25 mouse cellular contexts compared by ENCODE assay signal in the genomic region with DNA sequence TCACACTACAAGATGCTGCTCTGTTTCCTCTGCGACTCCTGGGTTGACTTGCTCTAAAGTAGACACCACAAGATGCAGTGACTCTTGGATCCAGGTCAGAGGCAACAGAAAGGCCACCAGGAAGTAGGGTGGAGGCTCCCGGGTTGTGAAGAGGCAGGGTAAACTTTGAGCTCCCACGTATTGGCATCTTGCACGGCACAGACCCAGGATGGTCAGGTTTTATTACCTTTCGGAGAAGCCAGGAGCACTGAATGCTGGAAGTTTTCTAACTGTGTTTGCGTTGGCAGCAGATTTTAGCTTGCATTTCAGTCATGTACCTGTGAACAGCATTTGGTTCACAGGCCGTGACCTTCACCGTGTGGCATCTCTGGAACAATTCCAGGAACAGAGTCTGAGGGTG.
DNase-seq lines count a peak whose midpoint lies in the region; ATAC-seq and TF ChIP-seq lines count a peak whose summit lies in the region.
"Had no signal": no experiment of that assay in that cellular context is flagged by ENCODE, and none has a peak within 500 bp of the region (broad histone marks: within the 10 kb centered on the region; RNA-seq: fewer than 3 reads in every experiment).

No protein-coding gene starts in this region.

- H3K4me3 ChIP-seq in kidney, adult 2 months (ENCODE audit: insufficient read depth, low read depth, low read length), result no peak overlapping the region
- peak overlapping the region; percentile 0; the same call in 1 of the 2 replicates for H3K4me3 ChIP-seq in small intestine, adult 2 months (ENCODE audit: low read depth, low read length)
- H3K4me3 ChIP-seq in stomach, postnatal 0 days (ENCODE audit: low read depth, low read length), result no peak overlapping the region
- H3K4me3 ChIP-seq: embryonic facial prominence, embryonic 15.5 days; forebrain, embryonic 15.5 days; heart, embryonic 12.5 days; hindbrain, embryonic 10.5 days; layer of hippocampus, adult 2 months; liver, embryonic 13.5 days; lung, embryonic 15.5 days; midbrain, embryonic 10.5 days; neural tube, embryonic 15.5 days had no signal

- no peak for TF ChIP-seq POLR2A in kidney, adult 2 months (IDR thresholded peaks at IDR 0.05; ENCODE audit: low read depth, low read length)
- TF ChIP-seq POLR2A in small intestine, adult 2 months (IDR thresholded peaks at IDR 0.05; ENCODE audit: low read depth, low read length), result no peak

- no peak for TF ChIP-seq EP300 in stomach, postnatal 0 days (optimal IDR thresholded peaks at IDR 0.05)

- peak; percentile 42 for DNase-seq in kidney, adult 2 months
- no peak for DNase-seq in kidney, postnatal 10 days
- peak; percentile 22 for DNase-seq in lung, postnatal 36 days
- no peak for DNase-seq in lung, postnatal 14 days
- peak; percentile 66 for DNase-seq in stomach, postnatal 0 days (ENCODE audit: low spot score)
- no peak for DNase-seq in left cerebral cortex, adult 8-10 months (ENCODE audit: low spot score in 2 of 2)
- DNase-seq: adrenal gland, postnatal 25 days; cerebellum, adult 9-11 months; gastrocnemius, postnatal 10 days; heart, adult 11 months; heart, postnatal 10 days; liver, embryonic 13.5 days; right cerebral cortex, adult 18-20 months; right cerebral cortex, postnatal 4 days had no signal

- no peaks in the 10 kb centered on the region for H3K9me3 ChIP-seq in stomach, postnatal 0 days (ENCODE audit: control insufficient read depth, low read length)
- H3K9me3 ChIP-seq: embryonic facial prominence, embryonic 15.5 days; forebrain, embryonic 15.5 days; heart, embryonic 12.5 days; hindbrain, embryonic 10.5 days; liver, embryonic 13.5 days; lung, embryonic 15.5 days; midbrain, embryonic 10.5 days; neural tube, embryonic 15.5 days had no signal

- 40% methylated on average over 8 of the region's 8 CpGs for WGBS in kidney, adult 2 months
- 25% methylated on average over 8 of the region's 8 CpGs for WGBS in small intestine, adult 2 months
- WGBS in stomach, postnatal 0 days, result 54% methylated on average over 8 of the region's 8 CpGs

- no peaks in the 10 kb centered on the region for H3K4me1 ChIP-seq in kidney, adult 2 months (ENCODE audit: control insufficient read depth, insufficient read depth, low read length)
- peaks cover 13% of the 10 kb centered on the region; the same call in 1 of the 2 replicates for H3K4me1 ChIP-seq in small intestine, adult 2 months (ENCODE audit: control insufficient read depth, insufficient read depth, insufficient read length, low read length)
- peaks cover 6% of the 10 kb centered on the region; the same call in 1 of the 2 replicates for H3K4me1 ChIP-seq in stomach, postnatal 0 days (replicated peaks; ENCODE audit: control insufficient read depth, insufficient read depth)
- H3K4me1 ChIP-seq: embryonic facial prominence, embryonic 15.5 days; forebrain, embryonic 15.5 days; liver, embryonic 13.5 days; midbrain, embryonic 10.5 days had no signal

- H3K27ac ChIP-seq in kidney, adult 2 months (ENCODE audit: insufficient read depth, low read depth, low read length), result no peak overlapping the region
- H3K27ac ChIP-seq in small intestine, adult 2 months (ENCODE audit: insufficient read depth, low read depth, low read length), result peak overlapping the region; percentile 54
- peak overlapping the region; percentile 61 for H3K27ac ChIP-seq in stomach, postnatal 0 days (replicated peaks)
- H3K27ac ChIP-seq: embryonic facial prominence, embryonic 15.5 days; forebrain, embryonic 15.5 days; hindbrain, embryonic 10.5 days; layer of hippocampus, adult 2 months; liver, embryonic 13.5 days; lung, embryonic 15.5 days; midbrain, embryonic 10.5 days; neural tube, embryonic 15.5 days had no signal

- H3K27me3 ChIP-seq in kidney, adult 2 months (replicated peaks; ENCODE audit: control insufficient read depth, insufficient read depth, low read length), result no peaks in the 10 kb centered on the region
- no peaks in the 10 kb centered on the region for H3K27me3 ChIP-seq in small intestine, adult 2 months (ENCODE audit: control insufficient read depth, insufficient read depth, low read length)
- H3K27me3 ChIP-seq in stomach, postnatal 0 days (ENCODE audit: control insufficient read depth, insufficient read depth, low read length), result no peaks in the 10 kb centered on the region
- H3K27me3 ChIP-seq: embryonic facial prominence, embryonic 15.5 days; forebrain, embryonic 15.5 days; liver, embryonic 13.5 days; lung, embryonic 15.5 days; neural tube, embryonic 15.5 days had no signal

- peak; percentile 59 for ATAC-seq in stomach, postnatal 0 days (ENCODE audit: low FRiP score, low TSS enrichment)
- ATAC-seq: activated CD4-positive, CD25-positive, alpha-beta regulatory T cell, adult 4 months; forebrain, embryonic 15.5 days; hindbrain, embryonic 16.5 days had no signal

- no peaks in the 10 kb centered on the region for H3K36me3 ChIP-seq in kidney, adult 2 months (ENCODE audit: control insufficient read depth, insufficient read depth, low read length)
- H3K36me3 ChIP-seq in small intestine, adult 2 months (ENCODE audit: control insufficient read depth, insufficient read depth, low read length), result no peaks in the 10 kb centered on the region
- H3K36me3 ChIP-seq in stomach, postnatal 0 days (ENCODE audit: control insufficient read depth, insufficient read depth, low read length), result no peaks in the 10 kb centered on the region
- H3K36me3 ChIP-seq: embryonic facial prominence, embryonic 15.5 days; forebrain, embryonic 15.5 days; heart, embryonic 12.5 days; hindbrain, embryonic 10.5 days; liver, embryonic 13.5 days; lung, embryonic 15.5 days; midbrain, embryonic 10.5 days; neural tube, embryonic 15.5 days had no signal

- peak overlapping the region; percentile 32 for H3K4me2 ChIP-seq in stomach, postnatal 0 days (replicated peaks; ENCODE audit: low read depth)
- H3K4me2 ChIP-seq: embryonic facial prominence, embryonic 15.5 days; forebrain, embryonic 15.5 days; heart, embryonic 12.5 days; liver, embryonic 13.5 days; lung, embryonic 15.5 days; neural tube, embryonic 15.5 days had no signal

- H3K9ac ChIP-seq in stomach, postnatal 0 days (ENCODE audit: low read length), result no peak overlapping the region
- H3K9ac ChIP-seq: embryonic facial prominence, embryonic 15.5 days; forebrain, embryonic 15.5 days; heart, embryonic 12.5 days; liver, embryonic 13.5 days; lung, embryonic 15.5 days; neural tube, embryonic 15.5 days had no signal

- TF ChIP-seq CTCF in kidney, adult 2 months (conservative IDR thresholded peaks at IDR 0.05; ENCODE audit: insufficient read depth, insufficient read length, low read depth, low read length), result no peak
- TF ChIP-seq CTCF in small intestine, adult 2 months (IDR thresholded peaks at IDR 0.05; ENCODE audit: extremely low read depth, insufficient read length, insufficient replicate concordance, low read depth, low read length), result no peak
- TF ChIP-seq CTCF in stomach, postnatal 0 days (IDR thresholded peaks at IDR 0.05; ENCODE audit: low read depth), result no peak

Comparison
In these comparisons a context has a peak if more than half of its experiments do, and no peak if none do; other contexts are left out.
1. DNase-seq: peak in kidney, adult 2 months (single experiment), lung, postnatal 36 days (single experiment) and stomach, postnatal 0 days (single experiment); none in kidney, postnatal 10 days (single experiment), lung, postnatal 14 days (single experiment) and left cerebral cortex, adult 8-10 months (0 of 2).